Mouse (Mus musculus): ENCODE data around the gene Lep. TPM values are rescaled to one million over a fixed set of nuclear protein-coding genes. Genes with fewer than 3 reads are reported as not detected.

Gene Lep
- 76.6 and 132 TPM in 2 replicates for polyA plus RNA-seq (2012; rRNA removed; ENCODE audit: low replicate concordance)

DNA sequence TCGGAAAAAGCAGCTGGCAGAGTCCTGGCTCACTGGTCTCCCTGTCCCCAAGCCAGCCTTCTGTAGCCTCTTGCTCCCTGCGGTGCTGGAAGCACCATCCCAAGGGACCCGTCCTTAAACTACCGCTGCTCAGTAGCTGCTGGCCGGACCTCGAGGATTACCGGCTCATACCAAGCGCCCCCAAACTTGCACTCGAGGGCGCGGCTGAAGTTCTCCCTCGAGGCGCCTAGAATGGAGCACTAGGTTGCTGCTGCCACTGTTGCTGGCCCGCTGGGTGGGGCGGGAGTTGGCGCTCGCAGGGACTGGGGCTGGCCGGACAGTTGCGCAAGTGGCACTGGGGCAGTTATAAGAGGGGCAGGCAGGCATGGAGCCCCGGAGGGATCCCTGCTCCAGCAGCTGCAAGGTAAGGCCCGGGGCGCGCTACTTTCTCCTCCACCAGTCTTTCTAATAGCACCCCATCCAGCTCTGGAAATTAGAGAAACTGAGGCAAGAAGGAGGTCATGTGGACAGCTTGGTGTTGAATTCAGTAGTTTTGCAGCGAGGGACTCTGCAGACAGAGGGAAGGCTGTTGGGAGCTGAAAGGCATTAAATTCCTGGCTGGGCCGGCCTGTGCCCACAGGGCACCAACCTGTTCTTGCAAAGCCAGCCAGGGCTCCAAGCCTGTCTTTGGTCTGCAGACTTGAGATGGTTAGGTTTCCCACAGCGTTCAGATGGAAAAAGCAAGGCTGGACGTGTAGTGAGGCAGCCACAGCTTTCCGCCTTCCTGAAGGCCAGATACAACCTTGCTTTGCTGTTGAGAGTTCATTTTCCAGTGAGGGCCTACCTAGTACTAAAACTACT lies at the start of gene Lep:
Gene Lep, plus strand, starts transcription at position 375 of the 840 bp plus-strand sequence.

Other genes starting within 250 kb of the Lep start
- 1.5 and 2.4 TPM in 2 replicates for gene Lrrc4, start 228.5 kb upstream of the Lep start, polyA plus RNA-seq (2012; rRNA removed; ENCODE audit: low replicate concordance)
- 4.1 and 8.3 TPM in 2 replicates for gene Rbm28, start 104.8 kb downstream of the Lep start, polyA plus RNA-seq (2012; rRNA removed; ENCODE audit: low replicate concordance)
- gene Prrt4, start 119.4 kb downstream of the Lep start, polyA plus RNA-seq (2012; rRNA removed; ENCODE audit: low replicate concordance), result 2.6 and 4.5 TPM in 2 replicates
- 90.2 and 106 TPM in 2 replicates for gene Impdh1, start 156.1 kb downstream of the Lep start, polyA plus RNA-seq (2012; rRNA removed; ENCODE audit: low replicate concordance)
- 18.5 and 22.5 TPM in 2 replicates for gene Hilpda, start 212.3 kb downstream of the Lep start, polyA plus RNA-seq (2012; rRNA removed; ENCODE audit: low replicate concordance)
- gene Fam71f2, start 219.4 kb downstream of the Lep start, polyA plus RNA-seq (2012; rRNA removed; ENCODE audit: low replicate concordance), result 0.72 and 1.4 TPM in 2 replicates